Mouse (Mus musculus) megakaryocyte, embryonic 14.5 days (primary cell): Measurements from ENCODE around the gene Thtpa.

Experiments
- FLI1 ChIP-seq: IDR thresholded peaks from 2 replicates; pipeline ENCODE4 v1.6.1; 2012; ENCODE audit warnings: low read length, inconsistent platforms, mixed read lengths
- GATA1 ChIP-seq: IDR thresholded peaks from 3 replicates; pipeline ENCODE4 v1.6.1; 2012; ENCODE audit warnings: mixed read lengths, low read length, inconsistent platforms, borderline replicate concordance

DNA sequence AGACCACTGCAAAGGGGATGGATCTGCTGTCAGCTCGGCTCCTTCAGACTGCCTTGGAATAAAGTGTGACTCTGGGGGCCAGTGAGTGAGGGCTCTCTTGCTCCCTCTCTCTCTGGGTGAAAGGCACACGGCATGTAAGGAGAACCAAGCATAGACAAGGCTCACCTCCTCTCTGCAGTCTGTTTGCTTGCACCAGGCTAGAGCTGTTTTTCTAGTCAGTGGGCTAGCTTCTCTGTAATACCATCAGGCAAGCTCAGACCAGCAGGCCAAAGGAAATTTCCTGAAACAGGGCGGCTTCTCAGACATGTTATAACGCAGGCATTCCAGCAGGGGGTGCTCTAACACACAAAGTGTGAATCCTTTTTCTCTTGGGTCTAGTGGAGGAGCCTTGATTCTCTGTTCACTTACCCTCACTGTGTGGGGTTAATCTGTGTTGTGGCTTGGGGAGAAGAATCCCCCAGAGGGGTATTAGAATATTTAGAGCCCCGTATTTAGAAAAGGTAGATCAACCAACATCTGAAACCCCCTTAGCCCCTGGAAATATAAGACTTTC, 53.9 kb downstream of the Thtpa start:
- TF ChIP-seq GATA1 (no peak), FLI1 (no peak)
